Mouse (Mus musculus) MEL (cell line): Measurements from ENCODE around the gene Dok4. TPM values are rescaled to one million over a fixed set of nuclear protein-coding genes. Genes with fewer than 3 reads are reported as not detected.
A peak's percentile ranks its signal among the peaks of the same experiment; 100 is the strongest.

ENCODE experiments used
- DNase-seq: peaks from one replicate; pipeline ENCODE4 v3.0.0; 2011; ENCODE audit warnings: low read depth, low spot score
- H3K27ac ChIP-seq: 2 replicates; pipeline ENCODE4 v1.5.1; 2012; ENCODE audit warnings: low read depth, mild to moderate bottlenecking, control low read depth, low read length, moderate library complexity; ENCODE audit not compliant: control insufficient read depth
- H3K27me3 ChIP-seq, 2 experiments: fragments of 150-350 bp in 1 of 2; sonication (generic) in 1 of 2; 2 replicates each; pipeline ENCODE4 v1.6.1; 2012; ENCODE audit warnings: low read length in 2 of 2, mild to moderate bottlenecking in 2 of 2, improper control_type of control experiment in 1 of 2, moderate library complexity in 1 of 2; ENCODE audit not compliant: insufficient read depth in 2 of 2, control insufficient read depth in 1 of 2
- H3K36me3 ChIP-seq, 2 experiments: 2 replicates each; pipeline ENCODE4 v1.6.1; 2012 to 2014; ENCODE audit warnings: low read length in 2 of 2, improper control_type of control experiment in 1 of 2, inconsistent platforms in 1 of 2, mild to moderate bottlenecking in 1 of 2; ENCODE audit not compliant: insufficient read depth in 2 of 2, control insufficient read depth in 1 of 2
- H3K4me1 ChIP-seq, 2 experiments: fragments of 150-350 bp in 1 of 2; sonication (generic) in 1 of 2; 2 replicates each; pipeline ENCODE4 v1.6.1; 2012; ENCODE audit warnings: low read length in 2 of 2, improper control_type of control experiment in 1 of 2, mild to moderate bottlenecking in 1 of 2; ENCODE audit not compliant: insufficient read depth in 2 of 2, control insufficient read depth in 1 of 2
- H3K4me3 ChIP-seq, 2 experiments: fragments of 150-350 bp in 1 of 2; sonication (generic) in 1 of 2; 2 replicates each; pipeline ENCODE4 v1.5.1; 2012; ENCODE audit warnings: low read depth in 2 of 2, low read length in 2 of 2, mild to moderate bottlenecking in 2 of 2, moderate library complexity in 2 of 2, control low read depth in 1 of 2, improper control_type of control experiment in 1 of 2; ENCODE audit not compliant: control insufficient read depth in 1 of 2, insufficient read depth in 1 of 2
- H3K79me2 ChIP-seq: 2 replicates; pipeline ENCODE4 v1.6.1; 2012; ENCODE audit warnings: mild to moderate bottlenecking, low read length, moderate library complexity; ENCODE audit not compliant: control insufficient read depth, poor library complexity, insufficient read depth
- H3K9ac ChIP-seq: 2 replicates; pipeline ENCODE4 v1.6.1; 2012; ENCODE audit warnings: low read depth, mild to moderate bottlenecking, control low read depth, low read length, moderate library complexity; ENCODE audit not compliant: control insufficient read depth, poor library complexity, severe bottlenecking
- H3K9me3 ChIP-seq: fragments of 150-350 bp; sonication (generic); replicated peaks from 2 replicates; pipeline ENCODE4 v1.6.1; 2012; ENCODE audit warnings: mild to moderate bottlenecking, low read length, improper control_type of control experiment, moderate library complexity; ENCODE audit not compliant: insufficient read depth
- CHD2 ChIP-seq: IDR thresholded peaks from 2 replicates; pipeline ENCODE4 v1.6.1; 2011; ENCODE audit warnings: low read length, improper control_type of control experiment
- CTCF ChIP-seq, 3 experiments: IDR thresholded peaks in 2 of 3; conservative IDR thresholded peaks in 1 of 3; 2 replicates each; pipeline ENCODE4 v1.5.1; 2011 to 2012; ENCODE audit warnings: low read length in 3 of 3, low read depth in 2 of 3, mild to moderate bottlenecking in 2 of 3, improper control_type of control experiment in 1 of 3, inconsistent platforms in 1 of 3, mixed read lengths in 1 of 3, moderate library complexity in 1 of 3; ENCODE audit not compliant: control insufficient read depth in 1 of 3, insufficient read depth in 1 of 3, poor library complexity in 1 of 3, severe bottlenecking in 1 of 3
- E2F4 ChIP-seq: IDR thresholded peaks from 2 replicates; pipeline ENCODE4 v1.6.1; 2011; ENCODE audit warnings: low read depth, low read length, improper control_type of control experiment, borderline replicate concordance
- ELF1 ChIP-seq: IDR thresholded peaks from 2 replicates; pipeline ENCODE4 v1.6.1; 2014; ENCODE audit warnings: low read depth, mild to moderate bottlenecking, inconsistent platforms, low read length, improper control_type of control experiment, moderate library complexity
- ETS1 ChIP-seq: IDR thresholded peaks from 2 replicates; pipeline ENCODE4 v1.6.1; 2012; ENCODE audit warnings: low read depth, mild to moderate bottlenecking, inconsistent platforms, low read length, improper control_type of control experiment, moderate library complexity
- GATA1 ChIP-seq: IDR thresholded peaks from 2 replicates; pipeline ENCODE4 v1.6.1; 2011; ENCODE audit warnings: low read depth, low read length, improper control_type of control experiment
- HCFC1 ChIP-seq: IDR thresholded peaks from 2 replicates; pipeline ENCODE4 v1.6.1; 2012; ENCODE audit warnings: low read depth, mild to moderate bottlenecking, inconsistent platforms, low read length, improper control_type of control experiment, moderate library complexity
- KAT2A ChIP-seq: conservative IDR thresholded peaks from 2 replicates; pipeline ENCODE4 v1.6.1; 2012; ENCODE audit warnings: low read depth, low read length, improper control_type of control experiment, inconsistent platforms
- MAX ChIP-seq: IDR thresholded peaks from 2 replicates; pipeline ENCODE4 v1.6.1; 2011; ENCODE audit warnings: low read length, improper control_type of control experiment
- MEF2A ChIP-seq: IDR thresholded peaks from 2 replicates; pipeline ENCODE4 v1.6.1; 2014; ENCODE audit warnings: low read depth, mild to moderate bottlenecking, inconsistent platforms, low read length, improper control_type of control experiment; ENCODE audit not compliant: poor library complexity, insufficient replicate concordance, severe bottlenecking; ENCODE audit errors: extremely low read depth
- MXI1 ChIP-seq: IDR thresholded peaks from 2 replicates; pipeline ENCODE4 v1.6.1; 2011; ENCODE audit warnings: mild to moderate bottlenecking, low read depth, low read length, improper control_type of control experiment
- MYB ChIP-seq: IDR thresholded peaks from 2 replicates; pipeline ENCODE4 v1.6.1; 2011; ENCODE audit warnings: mild to moderate bottlenecking, low read depth, low read length, improper control_type of control experiment
- MYC ChIP-seq: IDR thresholded peaks from 2 replicates; pipeline ENCODE4 v1.6.1; 2011; ENCODE audit warnings: low read depth, mild to moderate bottlenecking, low read length, improper control_type of control experiment, moderate library complexity
- NRF1 ChIP-seq: IDR thresholded peaks from 2 replicates; pipeline ENCODE4 v1.6.1; 2014; ENCODE audit warnings: low read depth, mild to moderate bottlenecking, inconsistent platforms, low read length, improper control_type of control experiment, moderate library complexity; ENCODE audit not compliant: poor library complexity, insufficient read depth, severe bottlenecking
- POLR2AphosphoS2 ChIP-seq: IDR thresholded peaks from 2 replicates; pipeline ENCODE4 v1.6.1; 2011; ENCODE audit warnings: low read length, improper control_type of control experiment
- POLR2AphosphoS5 ChIP-seq: IDR thresholded peaks from 2 replicates; pipeline ENCODE4 v1.6.1; 2012; ENCODE audit warnings: low read depth, borderline replicate concordance, mild to moderate bottlenecking, inconsistent platforms, low read length, moderate library complexity, mixed read lengths
- RAD21 ChIP-seq: IDR thresholded peaks from 2 replicates; pipeline ENCODE4 v1.6.1; 2011; ENCODE audit warnings: mild to moderate bottlenecking, low read depth, low read length, improper control_type of control experiment
- TCF12 ChIP-seq: IDR thresholded peaks from 2 replicates; pipeline ENCODE4 v1.6.1; 2014; ENCODE audit warnings: low read depth, mild to moderate bottlenecking, inconsistent platforms, low read length, improper control_type of control experiment, moderate library complexity
- UBTF ChIP-seq: IDR thresholded peaks from 2 replicates; pipeline ENCODE4 v1.6.1; 2012; ENCODE audit warnings: low read depth, mild to moderate bottlenecking, inconsistent platforms, low read length, improper control_type of control experiment, moderate library complexity, borderline replicate concordance; ENCODE audit not compliant: insufficient read depth
- USF2 ChIP-seq, 2 experiments: IDR thresholded peaks; 2 replicates each; pipeline ENCODE4 v1.6.1; 2011 to 2012; ENCODE audit warnings: improper control_type of control experiment in 2 of 2, low read length in 2 of 2, borderline replicate concordance in 1 of 2, inconsistent platforms in 1 of 2, low read depth in 1 of 2, mild to moderate bottlenecking in 1 of 2; ENCODE audit not compliant: insufficient read depth in 1 of 2
- ZKSCAN1 ChIP-seq: IDR thresholded peaks from 2 replicates; pipeline ENCODE4 v1.6.1; 2012; ENCODE audit warnings: low read depth, mild to moderate bottlenecking, inconsistent platforms, low read length, improper control_type of control experiment, moderate library complexity
- ZNF384 ChIP-seq: IDR thresholded peaks from 2 replicates; pipeline ENCODE4 v1.6.1; 2012; ENCODE audit warnings: low read depth, mild to moderate bottlenecking, inconsistent platforms, low read length, improper control_type of control experiment
- polyA plus RNA-seq, 2 experiments: library from polyadenylated mRNA; stranded (reverse) in 1 of 2; unstranded in 1 of 2; fragments of >175 nt in 1 of 2; fragments of >200 nt in 1 of 2; gene quantifications; 2 replicates each; pipeline versions ENCODE4 v1.2.1 to v1.2.4; 2012; ENCODE audit warnings: low replicate concordance in 2 of 2, low read depth in 1 of 2; ENCODE audit not compliant: insufficient read length in 2 of 2, insufficient read depth in 1 of 2, missing spikeins in 1 of 2
- total RNA-seq: library from RNA; depleted of rRNA; stranded (reverse); fragments of 300-350 nt; gene quantifications from 2 replicates; pipeline ENCODE4 v1.2.3, GENCODE M21; 2012

Dok4 gene
- total and polyA plus RNA-seq, 3 experiments: 1.5 to 3.2 TPM; not detected in 1

GRCm38 (mm10) chr8:94869146-94869545 lies 7.0 kb downstream of the Dok4 start:
- peaks cover 0 to 8% of the 10 kb centered on the region in 2 experiments; a peak in 1 of 4 replicates for H3K4me1 ChIP-seq
- no peak for DNase-seq
- H3K27me3 ChIP-seq: no peaks in the 10 kb centered on the region
- TF ChIP-seq USF2 (IDR thresholded peaks at IDR 0.05; ENCODE audit: borderline replicate concordance in 1 of 2, insufficient read depth in 1 of 2, low read depth in 1 of 2, low read length in 2 of 2): no peak
- TF ChIP-seq CHD2: no peak
- TF ChIP-seq MEF2A: no peak
- TF ChIP-seq ZKSCAN1: no peak
- TF ChIP-seq MXI1: no peak
- no peak for TF ChIP-seq MAX
- TF ChIP-seq GATA1: no peak
- TF ChIP-seq MYC: no peak
- TF ChIP-seq POLR2AphosphoS2: no peak
- TF ChIP-seq NRF1: no peak
- TF ChIP-seq ELF1: no peak
- H3K4me3 ChIP-seq: no peak overlapping the region
- H3K36me3 ChIP-seq: no peaks in the 10 kb centered on the region; a peak in 1 of 4 replicates
- H3K79me2 ChIP-seq: no peaks in the 10 kb centered on the region
- no peak overlapping the region for H3K27ac ChIP-seq
- no peak overlapping the region for H3K9ac ChIP-seq
- H3K9me3 ChIP-seq: no peaks in the 10 kb centered on the region

- peaks cover 0 to 3% of the 10 kb centered on the region in 2 experiments; a peak in 2 of 4 replicates for H3K36me3 ChIP-seq
- TF ChIP-seq HCFC1: no peak
- TF ChIP-seq POLR2AphosphoS2: 0 out of 2 replicates have a peak, but pooled peaks have one; percentile 12
- H3K4me3 ChIP-seq: no peak overlapping the region
- no peaks in the 10 kb centered on the region for H3K9me3 ChIP-seq
- no peak overlapping the region for H3K9ac ChIP-seq
- no peaks in the 10 kb centered on the region for H3K79me2 ChIP-seq
- H3K27ac ChIP-seq: no peak overlapping the region
- H3K4me1 ChIP-seq: peaks cover 0 to 8% of the 10 kb centered on the region in 2 experiments; a peak in 1 of 4 replicates
- no peak for DNase-seq
- H3K27me3 ChIP-seq: no peaks in the 10 kb centered on the region
Measured at GRCm38 (mm10) chr8:94866921-94867320, 9.2 kb downstream of the Dok4 start.

- Histone ChIP-seq H3K36me3 (peaks cover 0 to 3% of the 10 kb centered on the region in 2 experiments; a peak in 2 of 4 replicates), H3K9ac (no peak overlapping the region), H3K4me3 (no peak overlapping the region), H3K4me1 (0 out of 4 replicates have a peak, but pooled peaks cover 0 to 3% of the 10 kb centered on the region in 2 experiments), H3K27ac (no peak overlapping the region), H3K79me2 (no peaks in the 10 kb centered on the region), H3K27me3 (no peaks in the 10 kb centered on the region), H3K9me3 (no peaks in the 10 kb centered on the region)
- no peak for DNase-seq
- TF ChIP-seq E2F4: no peak
- no peak for TF ChIP-seq MAX
- TF ChIP-seq KAT2A: no peak
- TF ChIP-seq MYB: no peak
- no peak for TF ChIP-seq MXI1
- TF ChIP-seq ETS1: no peak
- TF ChIP-seq TCF12: no peak
- no peak for TF ChIP-seq USF2 (IDR thresholded peaks at IDR 0.05; ENCODE audit: borderline replicate concordance in 1 of 2, insufficient read depth in 1 of 2, low read depth in 1 of 2, low read length in 2 of 2)
- no peak for TF ChIP-seq UBTF
- TF ChIP-seq POLR2AphosphoS5: no peak
- no peak for TF ChIP-seq ZKSCAN1
- no peak for TF ChIP-seq RAD21
- TF ChIP-seq CTCF (IDR thresholded peaks at IDR 0.05 in 2 of 3, conservative IDR thresholded peaks at IDR 0.05 in 1 of 3; ENCODE audit: control insufficient read depth in 1 of 3, insufficient read depth in 1 of 3, low read depth in 2 of 3, low read length in 3 of 3, poor library complexity in 1 of 3, severe bottlenecking in 1 of 3): no peak
- TF ChIP-seq ZNF384: no peak
Measured at GRCm38 (mm10) chr8:94865292-94865691, 10.8 kb downstream of the Dok4 start.
